In the genomic region with DNA sequence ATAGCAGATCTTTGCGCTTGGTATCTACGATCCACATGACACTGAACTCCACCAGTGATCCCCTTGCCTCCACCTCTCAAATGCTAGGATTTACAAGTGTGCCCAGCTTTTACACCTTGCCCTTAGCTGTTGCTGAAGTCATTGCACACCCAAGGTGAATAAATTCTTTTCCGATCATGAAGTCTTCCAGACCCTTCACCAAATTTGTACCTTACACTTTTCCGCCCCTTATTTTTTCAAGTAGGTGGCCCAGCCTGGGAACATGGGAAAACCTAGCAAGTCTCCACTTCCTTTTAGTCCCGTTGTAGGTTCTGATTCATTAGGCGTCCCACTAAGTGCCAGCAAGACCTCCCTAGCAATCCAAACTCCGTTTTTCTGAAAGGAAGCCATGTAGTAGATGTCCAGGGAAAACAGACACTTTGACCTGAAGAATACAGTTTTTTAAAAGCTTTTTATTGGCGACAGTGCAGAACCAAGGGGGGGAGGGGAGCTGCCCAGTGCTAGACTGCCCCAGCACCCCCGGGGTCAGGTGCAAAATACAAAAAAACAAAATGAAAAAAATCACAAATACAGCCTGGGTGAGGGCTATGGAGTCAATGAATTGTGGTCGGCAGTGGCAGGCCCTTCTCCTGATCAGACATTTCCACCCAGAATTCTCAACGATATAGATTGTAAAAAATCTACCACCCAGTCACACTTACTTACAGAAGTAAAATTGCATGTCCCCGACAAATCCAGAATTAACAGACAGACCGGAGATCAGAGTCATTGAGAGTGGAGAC, we compare ENCODE assay signal across 1 mouse cellular context.
A peak's percentile ranks its signal among the peaks of the same experiment; 100 is the strongest.
TF ChIP-seq lines count a peak whose summit lies in the region.

No protein-coding gene starts in this region.

TF ChIP-seq in CH12.LX, 34 proteins besides CTCF, POLR2A, EP300 and RAD21:
- TF ChIP-seq MAX (IDR thresholded peaks at IDR 0.05; ENCODE audit: low read length) (no peak), RCOR1 (conservative IDR thresholded peaks at IDR 0.05; ENCODE audit: low read depth, low read length) (no peak), JUND (conservative IDR thresholded peaks at IDR 0.05; ENCODE audit: low read depth, low read length) (no peak), NELFE (IDR thresholded peaks at IDR 0.05; ENCODE audit: low read depth, low read length) (no peak), CHD2 (IDR thresholded peaks at IDR 0.05; ENCODE audit: low read length) (peak; percentile 19; the same call in 1 of the 2 replicates)
